Mouse (Mus musculus) olfactory bulb, adult 2 months (tissue): ENCODE data around the gene Layn.

Source experiments
- CTCF ChIP-seq: fragments of 200-500 bp; IDR thresholded peaks from 2 replicates; pipeline ENCODE4 v1.5.1; 2012; ENCODE audit warnings: low read depth, mild to moderate bottlenecking, low read length, moderate library complexity; ENCODE audit not compliant: insufficient read depth
- POLR2A ChIP-seq: fragments of 200-500 bp; IDR thresholded peaks from 2 replicates; pipeline ENCODE4 v1.6.1; 2012; ENCODE audit warnings: mild to moderate bottlenecking, low read depth, low read length, moderate library complexity; ENCODE audit not compliant: insufficient read depth

- TF ChIP-seq CTCF (no peak), POLR2A (no peak)
These were observed 63.2 kb downstream of the Layn start for GRCm38 (mm10) chr9:51013644-51014043.
